Comparison of ENCODE assay signal across 21 mouse cellular contexts in the genomic region with DNA sequence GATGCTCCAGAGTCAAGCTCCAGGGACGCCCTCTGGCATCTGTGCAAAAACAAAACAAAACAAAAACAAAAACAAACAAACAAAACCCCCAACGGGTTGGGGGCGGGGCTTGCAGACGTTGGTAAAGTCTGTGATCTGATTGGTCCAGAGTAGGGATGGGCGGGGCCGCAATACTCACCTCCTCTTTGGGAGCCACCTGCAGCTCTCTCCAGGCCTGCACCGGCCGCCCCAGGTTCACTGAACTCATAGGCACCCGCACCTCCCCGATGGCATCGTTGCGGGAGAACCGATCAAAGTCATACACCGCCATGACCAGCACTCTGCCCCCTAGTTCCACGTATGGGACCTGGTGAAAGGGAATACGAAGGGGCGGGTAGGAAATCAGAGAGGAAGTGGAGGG. TPM values are rescaled to one million over a fixed set of nuclear protein-coding genes. Genes with fewer than 3 reads are reported as not detected.
A peak's percentile ranks its signal among the peaks of the same experiment; 100 is the strongest.
DNase-seq lines count a peak whose midpoint lies in the region; ATAC-seq and TF ChIP-seq lines count a peak whose summit lies in the region.
"Had no signal": no experiment of that assay in that cellular context is flagged by ENCODE, and none has a peak within 500 bp of the region (broad histone marks: within the 10 kb centered on the region; RNA-seq: fewer than 3 reads in every experiment).

No protein-coding gene starts in this region.

- no peak for TF ChIP-seq EP300 in ES-Bruce4 (IDR thresholded peaks at IDR 0.05; ENCODE audit: insufficient read depth, low read depth, low read length)

- WGBS in limb, embryonic 13.5 days = 33% methylated on average over 17 of the region's 17 CpGs
- WGBS in limb, embryonic 10.5 days = 37% methylated on average over 17 of the region's 17 CpGs
- 38% methylated on average over 17 of the region's 17 CpGs for WGBS in midbrain, embryonic 10.5 days

- H3K4me1 ChIP-seq in limb, embryonic 13.5 days = peaks cover 9% of the 10 kb centered on the region
- peaks cover 12% of the 10 kb centered on the region for H3K4me1 ChIP-seq in limb, embryonic 10.5 days
- H3K4me1 ChIP-seq in ES-Bruce4 (ENCODE audit: control insufficient read depth, insufficient read depth, low read length) = no peaks in the 10 kb centered on the region
- peaks cover 36% of the 10 kb centered on the region for H3K4me1 ChIP-seq in testis, adult 2 months (ENCODE audit: control insufficient read depth, insufficient read depth, low read length)
- H3K4me1 ChIP-seq in midbrain, embryonic 10.5 days = peaks cover 16% of the 10 kb centered on the region

- H3K4me2 ChIP-seq in limb, embryonic 13.5 days (replicated peaks) = no peak overlapping the region
- H3K4me2 ChIP-seq: forebrain, embryonic 13.5 days; hindbrain, embryonic 13.5 days; kidney, embryonic 15.5 days; limb, embryonic 12.5 days; lung, embryonic 14.5 days; midbrain, embryonic 11.5 days had no signal

- no peaks in the 10 kb centered on the region for H3K9me3 ChIP-seq in limb, embryonic 13.5 days
- no peaks in the 10 kb centered on the region for H3K9me3 ChIP-seq in limb, embryonic 10.5 days (replicated peaks)
- H3K9me3 ChIP-seq in ES-Bruce4 (replicated peaks; ENCODE audit: control insufficient read depth, insufficient read depth, low read length, poor library complexity, severe bottlenecking) = no peaks in the 10 kb centered on the region
- H3K9me3 ChIP-seq in midbrain, embryonic 10.5 days (replicated peaks) = no peaks in the 10 kb centered on the region
- H3K9me3 ChIP-seq: forebrain, embryonic 13.5 days; hindbrain, embryonic 13.5 days; kidney, embryonic 15.5 days; limb, embryonic 12.5 days had no signal

- peak; percentile 62 for TF ChIP-seq POLR2A in ES-Bruce4 (IDR thresholded peaks at IDR 0.05; ENCODE audit: insufficient read depth, low read length)
- TF ChIP-seq POLR2A in testis, adult 2 months (IDR thresholded peaks at IDR 0.05; ENCODE audit: control insufficient read depth, low read depth, low read length) = no peak

- TF ChIP-seq CTCF in ES-Bruce4 (IDR thresholded peaks at IDR 0.05; ENCODE audit: low read depth, low read length) = no peak
- no peak for TF ChIP-seq CTCF in testis, adult 2 months (IDR thresholded peaks at IDR 0.05; ENCODE audit: control insufficient read depth, insufficient read depth, insufficient replicate concordance, low read depth, low read length)

- no peak overlapping the region for H3K9ac ChIP-seq in limb, embryonic 13.5 days
- peak overlapping the region; percentile 36; the same call in 1 of the 2 replicates for H3K9ac ChIP-seq in ES-Bruce4 (ENCODE audit: low read depth, poor library complexity, severe bottlenecking)
- H3K9ac ChIP-seq: forebrain, embryonic 13.5 days; hindbrain, embryonic 13.5 days; kidney, embryonic 15.5 days; limb, embryonic 12.5 days; lung, embryonic 14.5 days had no signal

- no peak overlapping the region for H3K4me3 ChIP-seq in limb, embryonic 13.5 days
- no peak overlapping the region for H3K4me3 ChIP-seq in limb, embryonic 10.5 days
- H3K4me3 ChIP-seq in ES-Bruce4 (ENCODE audit: low read depth, low read length) = peak overlapping the region; percentile 75
- H3K4me3 ChIP-seq in testis, adult 2 months (ENCODE audit: control insufficient read depth, low read depth, low read length) = peak overlapping the region; percentile 71
- no peak overlapping the region for H3K4me3 ChIP-seq in midbrain, embryonic 10.5 days
- H3K4me3 ChIP-seq: erythroblast, embryonic 14.5 days; forebrain, embryonic 13.5 days; hindbrain, embryonic 13.5 days; kidney, embryonic 15.5 days; limb, embryonic 12.5 days had no signal

- no peaks in the 10 kb centered on the region for H3K36me3 ChIP-seq in limb, embryonic 13.5 days
- H3K36me3 ChIP-seq in limb, embryonic 10.5 days = no peaks in the 10 kb centered on the region
- H3K36me3 ChIP-seq in ES-Bruce4 (ENCODE audit: control insufficient read depth, insufficient read depth, low read length, poor library complexity, severe bottlenecking) = no peaks in the 10 kb centered on the region
- H3K36me3 ChIP-seq in testis, adult 2 months (ENCODE audit: control insufficient read depth, insufficient read depth, low read length) = no peaks in the 10 kb centered on the region
- H3K36me3 ChIP-seq in midbrain, embryonic 10.5 days = no peaks in the 10 kb centered on the region
- H3K36me3 ChIP-seq: kidney, embryonic 15.5 days; limb, embryonic 12.5 days had no signal

- no peak overlapping the region for H3K27ac ChIP-seq in limb, embryonic 13.5 days
- H3K27ac ChIP-seq in limb, embryonic 10.5 days = no peak overlapping the region
- no peak overlapping the region for H3K27ac ChIP-seq in ES-Bruce4 (ENCODE audit: insufficient read depth, low read length)
- 0 out of 2 replicates have a peak overlapping the region, but pooled peaks have one; percentile 10 for H3K27ac ChIP-seq in testis, adult 2 months (ENCODE audit: control insufficient read depth, insufficient read depth, low read depth, low read length)
- no peak overlapping the region for H3K27ac ChIP-seq in midbrain, embryonic 10.5 days (replicated peaks)
- H3K27ac ChIP-seq: forebrain, embryonic 13.5 days; hindbrain, embryonic 13.5 days; kidney, embryonic 15.5 days; limb, embryonic 12.5 days had no signal

- peak; percentile 60; the same call in 1 of the 2 replicates for ATAC-seq in limb, embryonic 13.5 days (ENCODE audit: low FRiP score, low read depth)
- ATAC-seq: forebrain, embryonic 13.5 days had no signal

- DNase-seq in limb, embryonic 10.5 days (ENCODE audit: low spot score) = no peak
- DNase-seq in ZHBTc4 (ENCODE audit: low read depth, low spot score) = peak; percentile 83
- no peak for DNase-seq in midbrain, embryonic 10.5 days (ENCODE audit: low spot score)
- no peak for DNase-seq in right cerebral cortex, postnatal 25 days
- DNase-seq: adrenal gland, adult 2 months; cerebellum, adult 9-10 months; gastrocnemius, postnatal 25 days; kidney, postnatal 4 days; lung, embryonic 14.5 days; lung, postnatal 4 days; retina, postnatal 1 day; right cerebral cortex, postnatal 4 days had no signal

- H3K27me3 ChIP-seq in limb, embryonic 13.5 days = peaks cover 9% of the 10 kb centered on the region
- peaks cover 17% of the 10 kb centered on the region for H3K27me3 ChIP-seq in limb, embryonic 10.5 days (ENCODE audit: low read depth, poor library complexity, severe bottlenecking)
- H3K27me3 ChIP-seq in ES-Bruce4 (ENCODE audit: control insufficient read depth, insufficient read depth, low read length, poor library complexity, severe bottlenecking) = no peaks in the 10 kb centered on the region
- H3K27me3 ChIP-seq in testis, adult 2 months (ENCODE audit: control insufficient read depth, insufficient read depth, low read length) = no peaks in the 10 kb centered on the region
- H3K27me3 ChIP-seq in midbrain, embryonic 10.5 days (ENCODE audit: low read depth, poor library complexity, severe bottlenecking) = peaks cover 8% of the 10 kb centered on the region; the same call in 1 of the 2 replicates
- H3K27me3 ChIP-seq: forebrain, embryonic 13.5 days had no signal

RNA-seq across cellular contexts. Expression of gene Syt5, which starts 5.3 kb away (rescaled TPM):
- 5.5 and 6.0 TPM in 2 replicates for polyA plus RNA-seq in limb, embryonic 13.5 days (2015; fragmentation: Nextera tagmentation; extraction: Ambion mirVana)
- 1.1 and 2.8 TPM in 2 replicates for polyA plus RNA-seq in limb, embryonic 10.5 days (2016; fragmentation: Nextera tagmentation; extraction: Ambion mirVana)
- 4.3 and 4.9 TPM in 2 replicates for polyA plus RNA-seq in ES-Bruce4 (2011; ENCODE audit: insufficient read depth, insufficient read length, low read depth, missing spikeins)
- 4.5 TPM in 2 replicates for polyA plus RNA-seq in testis, adult 2 months (2012; rRNA removed)
- 5.0 and 9.8 TPM in 2 replicates for polyA plus RNA-seq in midbrain, embryonic 10.5 days (2016; fragmentation: Nextera tagmentation; extraction: Ambion mirVana)

RNA-seq across cellular contexts. Expression of gene Dnaaf3, which starts 9.8 kb away (rescaled TPM):
- polyA plus RNA-seq in limb, embryonic 13.5 days (2015; fragmentation: Nextera tagmentation; extraction: Ambion mirVana) = 3.0 and 3.3 TPM in 2 replicates
- polyA plus RNA-seq in limb, embryonic 10.5 days (2016; fragmentation: Nextera tagmentation; extraction: Ambion mirVana) = 2.1 and 4.2 TPM in 2 replicates
- polyA plus RNA-seq in ES-Bruce4 (2011; ENCODE audit: insufficient read depth, insufficient read length, low read depth, missing spikeins) = 9.2 and 10.0 TPM in 2 replicates
- polyA plus RNA-seq in testis, adult 2 months (2012; rRNA removed) = 132 and 148 TPM in 2 replicates
- polyA plus RNA-seq in midbrain, embryonic 10.5 days (2016; fragmentation: Nextera tagmentation; extraction: Ambion mirVana) = 1.8 and 2.2 TPM in 2 replicates

RNA-seq across cellular contexts. Expression of gene Tnni3, which starts 18.0 kb away (rescaled TPM):
- polyA plus RNA-seq in limb, embryonic 13.5 days (2015; fragmentation: Nextera tagmentation; extraction: Ambion mirVana) = 4.9 and 5.5 TPM in 2 replicates
- 2.6 and 3.1 TPM in 2 replicates for polyA plus RNA-seq in limb, embryonic 10.5 days (2016; fragmentation: Nextera tagmentation; extraction: Ambion mirVana)
- polyA plus RNA-seq in ES-Bruce4 (2011; ENCODE audit: insufficient read depth, insufficient read length, low read depth, missing spikeins) = 10.0 and 11.5 TPM in 2 replicates
- 59.3 TPM in 2 replicates for polyA plus RNA-seq in testis, adult 2 months (2012; rRNA removed)
- polyA plus RNA-seq in midbrain, embryonic 10.5 days (2016; fragmentation: Nextera tagmentation; extraction: Ambion mirVana) = 2.0 and 2.3 TPM in 2 replicates
- polyA plus RNA-seq: erythroblast, embryonic 14.5 days had no signal

RNA-seq across cellular contexts. Expression of gene Tnnt1, which starts 25.8 kb away (rescaled TPM):
- polyA plus RNA-seq in limb, embryonic 13.5 days (2015; fragmentation: Nextera tagmentation; extraction: Ambion mirVana) = 298 and 309 TPM in 2 replicates
- 4.1 and 15.3 TPM in 2 replicates for polyA plus RNA-seq in limb, embryonic 10.5 days (2016; fragmentation: Nextera tagmentation; extraction: Ambion mirVana)
- polyA plus RNA-seq in ES-Bruce4 (2011; ENCODE audit: insufficient read depth, insufficient read length, low read depth, missing spikeins) = 20.2 and 20.7 TPM in 2 replicates
- polyA plus RNA-seq in testis, adult 2 months (2012; rRNA removed) = 0.62 and 0.77 TPM in 2 replicates
- 4.7 and 6.0 TPM in 2 replicates for polyA plus RNA-seq in midbrain, embryonic 10.5 days (2016; fragmentation: Nextera tagmentation; extraction: Ambion mirVana)
- polyA plus RNA-seq: adrenal gland, adult 2 months had no signal

RNA-seq across cellular contexts. Expression of gene Ppp1r12c, which starts 40.5 kb away (rescaled TPM):
- 43.8 and 50.2 TPM in 2 replicates for polyA plus RNA-seq in limb, embryonic 13.5 days (2015; fragmentation: Nextera tagmentation; extraction: Ambion mirVana)
- polyA plus RNA-seq in limb, embryonic 10.5 days (2016; fragmentation: Nextera tagmentation; extraction: Ambion mirVana) = 36.8 and 42.1 TPM in 2 replicates
- 63.1 and 68.7 TPM in 2 replicates for polyA plus RNA-seq in ES-Bruce4 (2011; ENCODE audit: insufficient read depth, insufficient read length, low read depth, missing spikeins)
- polyA plus RNA-seq in testis, adult 2 months (2012; rRNA removed) = 48.5 and 51.6 TPM in 2 replicates
- 33.5 and 40.4 TPM in 2 replicates for polyA plus RNA-seq in midbrain, embryonic 10.5 days (2016; fragmentation: Nextera tagmentation; extraction: Ambion mirVana)

Comparison
In these comparisons a context has a peak if more than half of its experiments do, and no peak if none do; other contexts are left out.
1. H3K4me3 ChIP-seq: peak in ES-Bruce4 (single experiment) and testis, adult 2 months (single experiment); none in limb, embryonic 13.5 days (single experiment), limb, embryonic 10.5 days (single experiment) and midbrain, embryonic 10.5 days (single experiment).
2. RNA of gene Dnaaf3, which starts 9.8 kb away (polyA plus RNA-seq): 132 to 148 TPM in testis, adult 2 months; 9.2 to 10.0 TPM in ES-Bruce4, 2.1 to 4.2 TPM in limb, embryonic 10.5 days, 3.0 to 3.3 TPM in limb, embryonic 13.5 days and 1.8 to 2.2 TPM in midbrain, embryonic 10.5 days; every median in the first group is over 10 times any median in the second.